Mouse (Mus musculus) heart, adult 2 months (tissue): ENCODE measurements around the gene Tmed10.

ENCODE experiments used
- CTCF ChIP-seq: fragments of 200-600 bp; IDR thresholded peaks from 2 replicates; pipeline ENCODE4 v1.8.1; 2022; ENCODE audit warnings: antibody characterized with exemption, mild to moderate bottlenecking, moderate library complexity
- POLR2A ChIP-seq: fragments of 200-500 bp; IDR thresholded peaks from 2 replicates; pipeline ENCODE4 v1.6.1; 2011; ENCODE audit warnings: mild to moderate bottlenecking, low read depth, low read length, control low read depth; ENCODE audit not compliant: insufficient read depth

- TF ChIP-seq CTCF: no peak
- TF ChIP-seq POLR2A: no peak
These were observed 20.6 kb downstream of the Tmed10 start for GRCm38 (mm10) chr12:85354061-85354460.
